Mouse (Mus musculus) lung, adult 2 months (tissue): ENCODE measurements at regions not wholly inside any gene's neighbourhood (a gene's known extent, or its start where the extent isn't known, plus 50 kb on each side); places are given as distances from the start of the nearest gene placed in this dataset.

Experiments used
- DNase-seq: peaks from one replicate; pipeline ENCODE4 v3.0.0; 2022
- H3K4me1 ChIP-seq: fragments of 200-500 bp; 2 replicates; pipeline ENCODE4 v1.6.1; 2011; ENCODE audit warnings: low read length; ENCODE audit not compliant: control insufficient read depth, insufficient read depth
- H3K4me3 ChIP-seq: fragments of 200-500 bp; replicated peaks from 2 replicates; pipeline ENCODE3; 2011; ENCODE audit warnings: low read depth, mild to moderate bottlenecking, control low read depth, low read length; ENCODE audit errors: extremely low read depth
- CTCF ChIP-seq: fragments of 200-500 bp; IDR thresholded peaks from 2 replicates; pipeline ENCODE4 v1.5.1; 2011; ENCODE audit warnings: mild to moderate bottlenecking, low read length, control low read depth; ENCODE audit not compliant: insufficient read depth
- POLR2A ChIP-seq: fragments of 200-500 bp; IDR thresholded peaks from 2 replicates; pipeline ENCODE4 v1.6.1; 2011; ENCODE audit warnings: low read depth, mild to moderate bottlenecking, control low read depth, low read length, borderline replicate concordance; ENCODE audit errors: extremely low read depth
- WGBS: fragments of 180-500 bp; shearing (Covaris S2); methylation state at CpG from one replicate; pipeline ENCODE4 v1.1.7; 2018; 5-methylcytosine and 5-hydroxymethylcytosine counted together

GRCm38 (mm10) chr16:85624505-85624904 is 71.3 kb upstream of the Cyyr1 start:
- 79% methylated on average over 8 of the region's 8 CpGs for WGBS
- Histone ChIP-seq H3K4me3 (no peak overlapping the region), H3K4me1 (no peaks in the 10 kb centered on the region)
- DNase-seq: no peak
- TF ChIP-seq POLR2A (no peak), CTCF (no peak)

GRCm38 (mm10) chr16:85604089-85604488 is 50.9 kb upstream of the Cyyr1 start:
- WGBS: 74% methylated on average over 2 of the region's 2 CpGs
- no peak overlapping the region for H3K4me3 ChIP-seq
- TF ChIP-seq CTCF: no peak
- TF ChIP-seq POLR2A: no peak
- DNase-seq: no peak
- no peaks in the 10 kb centered on the region for H3K4me1 ChIP-seq
